Mouse (Mus musculus) adrenal gland, postnatal 4 days (tissue): ENCODE results near the gene Marf1. TPM values are rescaled to one million over a fixed set of nuclear protein-coding genes. Genes with fewer than 3 reads are reported as not detected.
"Not testable (repeated sequence)": the region's sequence is repeated elsewhere in the genome, so short reads cannot be mapped to it uniquely, and the experiment has no call there.

Experiments used
- DNase-seq, 2 experiments: peaks; one replicate each; pipeline ENCODE4 v3.0.0; 2021 to 2022; ENCODE audit warnings: low spot score in 2 of 2, mixed read lengths in 2 of 2
- microRNA-seq: library from miRNA; unstranded; fragments of <30 nt; microRNA quantifications from one replicate; pipeline ENCODE4 v1.2.0, GENCODE M21; 2021
- total RNA-seq, 2 experiments: library from RNA; stranded (reverse); gene quantifications; 2 replicates each; pipeline ENCODE4 v1.2.3; 2021

Gene Marf1
- total RNA-seq, 2 experiments from 2014 or later: 87.0 to 90.7 TPM

- no peak for DNase-seq
These were observed 92.5 kb downstream of the Marf1 start for GRCm38 (mm10) chr16:14070471-14071169.

GRCm38 (mm10) chr16:14068701-14069100, 94.5 kb downstream of the Marf1 start:
- DNase-seq: not testable (repeated sequence)

GRCm38 (mm10) chr16:14066571-14066970, 96.6 kb downstream of the Marf1 start:
- DNase-seq: not testable (repeated sequence)

- DNase-seq: no peak
These were observed 103.3 kb downstream of the Marf1 start for GRCm38 (mm10) chr16:14059869-14060268.

Small RNA genes within 50 kb of the gene (microRNA-seq; reads per million reads assigned to microRNA genes)
- gene Gm27671: not detected
- gene Mir484: 1,464 reads per million, percentile 80 among the genes with 10 or more reads in this experiment

Other genes starting within 250 kb of the Marf1 start
- gene 2900011O08Rik, start 176.7 kb downstream of the Marf1 start, total RNA-seq: 1 to 10 TPM; 2.9 to 4.7 TPM
- gene Ifitm7, start 176.5 kb downstream of the Marf1 start, total RNA-seq: under 1 TPM; 0.39 to 0.87 TPM
- gene Nde1, start 76 bp downstream of the Marf1 start, total RNA-seq: 10 to 100 TPM; 46.9 to 47.8 TPM
- 1 to 10 TPM; 8.3 TPM for gene Myh11, start 128.0 kb upstream of the Marf1 start, total RNA-seq
- gene Fopnl, start 154.1 kb upstream of the Marf1 start, total RNA-seq: 10 to 100 TPM; 57.6 to 62.6 TPM
- 10 to 100 TPM; 24.4 to 28.4 TPM for gene Abcc1, start 198.2 kb upstream of the Marf1 start, total RNA-seq